In the genomic region with DNA sequence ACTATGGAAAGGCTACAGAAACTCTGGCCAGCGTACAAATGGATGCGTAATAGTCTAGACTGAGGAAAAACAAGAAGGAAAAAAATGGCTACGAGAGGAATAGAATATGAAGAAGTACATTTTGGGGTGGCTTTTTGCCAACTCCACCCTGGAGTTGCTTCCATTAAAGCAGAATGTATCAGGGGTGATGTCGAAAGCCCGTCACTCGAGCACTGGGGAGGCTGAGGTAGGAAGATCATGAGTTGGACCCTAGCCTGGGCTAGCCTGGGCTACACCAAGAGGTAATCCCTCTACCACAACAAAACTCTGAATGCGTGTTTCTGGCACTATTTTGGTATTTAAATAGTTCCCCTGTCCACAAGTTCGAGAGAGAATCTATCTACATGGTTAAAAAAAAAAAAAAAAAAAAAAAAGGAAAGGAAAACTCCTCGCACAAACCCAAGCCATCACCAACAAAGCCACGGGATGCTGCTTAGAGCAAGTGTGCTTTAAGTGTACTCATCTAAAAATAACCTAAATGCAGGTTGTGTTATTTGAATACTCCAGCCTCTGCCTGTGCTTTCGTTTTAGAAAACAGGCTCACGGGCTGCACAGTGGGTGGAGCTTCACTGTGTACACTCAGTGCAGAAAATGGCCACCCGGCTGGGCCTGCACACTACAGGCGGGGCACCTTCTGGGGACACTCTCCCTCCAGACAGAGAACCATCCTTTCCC, we compare ENCODE assay signal across 9 mouse cellular contexts. TPM values are rescaled to one million over a fixed set of nuclear protein-coding genes. Genes with fewer than 3 reads are reported as not detected.
DNase-seq lines count a peak whose midpoint lies in the region; ATAC-seq and TF ChIP-seq lines count a peak whose summit lies in the region.
"Had no signal": no experiment of that assay in that cellular context is flagged by ENCODE, and none has a peak within 500 bp of the region (broad histone marks: within the 10 kb centered on the region; RNA-seq: fewer than 3 reads in every experiment).

No protein-coding gene starts in this region.

- no peak for TF ChIP-seq EP300 in heart, postnatal 0 days (IDR thresholded peaks at IDR 0.05; ENCODE audit: low read depth)

- H3K27me3 ChIP-seq in heart, postnatal 0 days (ENCODE audit: control insufficient read depth, insufficient read depth, low read length) = no peaks in the 10 kb centered on the region
- no peaks in the 10 kb centered on the region for H3K27me3 ChIP-seq in lung, embryonic 15.5 days
- H3K27me3 ChIP-seq in stomach, embryonic 15.5 days (replicated peaks) = no peaks in the 10 kb centered on the region
- H3K27me3 ChIP-seq in midbrain, embryonic 16.5 days (ENCODE audit: control insufficient read depth, insufficient read depth, low read depth, low read length) = no peaks in the 10 kb centered on the region
- H3K27me3 ChIP-seq: embryonic facial prominence, embryonic 15.5 days had no signal

- 58% methylated on average over 14 of the region's 14 CpGs for WGBS in heart, postnatal 0 days
- WGBS in lung, embryonic 15.5 days = 70% methylated on average over 14 of the region's 14 CpGs
- WGBS in stomach, embryonic 15.5 days = 70% methylated on average over 14 of the region's 14 CpGs
- 80% methylated on average over 14 of the region's 14 CpGs for WGBS in midbrain, embryonic 16.5 days

- H3K4me3 ChIP-seq in brown adipose tissue, adult 24 weeks (ENCODE audit: insufficient read depth, low read depth, low read length) = peak overlapping the region; percentile 52
- 0 out of 2 replicates have a peak overlapping the region, but pooled peaks have one; percentile 10 for H3K4me3 ChIP-seq in heart, postnatal 0 days (ENCODE audit: low read depth, low read length)
- no peak overlapping the region for H3K4me3 ChIP-seq in lung, embryonic 15.5 days
- no peak overlapping the region for H3K4me3 ChIP-seq in stomach, embryonic 15.5 days (replicated peaks)
- no peak overlapping the region for H3K4me3 ChIP-seq in midbrain, embryonic 16.5 days (ENCODE audit: low read depth, low read length)
- H3K4me3 ChIP-seq: embryonic facial prominence, embryonic 15.5 days had no signal

- peak; percentile 65 for DNase-seq in urinary bladder, postnatal 14 days (ENCODE audit: low spot score)
- no peak for DNase-seq in urinary bladder, postnatal 10 days (ENCODE audit: low spot score)
- DNase-seq in heart, postnatal 0 days (ENCODE audit: low spot score) = peak; percentile 81
- DNase-seq in left cerebral cortex, postnatal 25 days (ENCODE audit: low spot score in 2 of 2) = no peak

- no peaks in the 10 kb centered on the region for H3K9me3 ChIP-seq in heart, postnatal 0 days (replicated peaks; ENCODE audit: control insufficient read depth, low read length)
- no peaks in the 10 kb centered on the region for H3K9me3 ChIP-seq in lung, embryonic 15.5 days
- no peaks in the 10 kb centered on the region for H3K9me3 ChIP-seq in stomach, embryonic 15.5 days
- no peaks in the 10 kb centered on the region for H3K9me3 ChIP-seq in midbrain, embryonic 16.5 days (replicated peaks; ENCODE audit: control insufficient read depth, low read length, poor library complexity, severe bottlenecking)
- H3K9me3 ChIP-seq: embryonic facial prominence, embryonic 15.5 days had no signal

- H3K36me3 ChIP-seq in heart, postnatal 0 days (replicated peaks; ENCODE audit: control insufficient read depth, insufficient read depth, low read length) = peaks cover 10% of the 10 kb centered on the region; the same call in 1 of the 2 replicates
- H3K36me3 ChIP-seq in lung, embryonic 15.5 days = no peaks in the 10 kb centered on the region
- H3K36me3 ChIP-seq in stomach, embryonic 15.5 days = no peaks in the 10 kb centered on the region
- H3K36me3 ChIP-seq in midbrain, embryonic 16.5 days (ENCODE audit: control insufficient read depth, insufficient read depth, low read length) = no peaks in the 10 kb centered on the region
- H3K36me3 ChIP-seq: embryonic facial prominence, embryonic 15.5 days had no signal

- H3K4me2 ChIP-seq in heart, postnatal 0 days (ENCODE audit: low read depth, low read length) = peak overlapping the region; percentile 37
- H3K4me2 ChIP-seq in lung, embryonic 15.5 days = peak overlapping the region; percentile 19
- no peak overlapping the region; the same call in 1 of the 2 replicates for H3K4me2 ChIP-seq in stomach, embryonic 15.5 days
- no peak overlapping the region for H3K4me2 ChIP-seq in midbrain, embryonic 16.5 days (ENCODE audit: low read length)
- H3K4me2 ChIP-seq: embryonic facial prominence, embryonic 15.5 days had no signal

- H3K9ac ChIP-seq in heart, postnatal 0 days (replicated peaks; ENCODE audit: low read depth, low read length) = no peak overlapping the region
- no peak overlapping the region for H3K9ac ChIP-seq in lung, embryonic 15.5 days
- no peak overlapping the region for H3K9ac ChIP-seq in stomach, embryonic 15.5 days
- H3K9ac ChIP-seq in midbrain, embryonic 16.5 days (ENCODE audit: low read depth, low read length) = no peak overlapping the region
- H3K9ac ChIP-seq: embryonic facial prominence, embryonic 15.5 days had no signal

- intact Hi-C loops in left cerebral cortex, postnatal 25 days (cut with DNase I) = no loop called here

- H3K4me1 ChIP-seq in brown adipose tissue, adult 24 weeks (ENCODE audit: control insufficient read depth, insufficient read depth, insufficient read length, low read length) = peaks cover 19% of the 10 kb centered on the region
- H3K4me1 ChIP-seq in heart, postnatal 0 days (ENCODE audit: control insufficient read depth, insufficient read depth) = peaks cover 32% of the 10 kb centered on the region
- H3K4me1 ChIP-seq in lung, embryonic 15.5 days = peaks cover 26% of the 10 kb centered on the region
- no peaks in the 10 kb centered on the region for H3K4me1 ChIP-seq in stomach, embryonic 15.5 days
- peaks cover 9% of the 10 kb centered on the region; the same call in 1 of the 2 replicates for H3K4me1 ChIP-seq in midbrain, embryonic 16.5 days (ENCODE audit: control insufficient read depth, insufficient read depth, low read length)

- peak overlapping the region; percentile 63 for H3K27ac ChIP-seq in brown adipose tissue, adult 24 weeks (replicated peaks; ENCODE audit: low read depth, low read length)
- H3K27ac ChIP-seq in heart, postnatal 0 days (ENCODE audit: low read depth) = peak overlapping the region; percentile 91
- H3K27ac ChIP-seq in lung, embryonic 15.5 days = no peak overlapping the region
- H3K27ac ChIP-seq in stomach, embryonic 15.5 days = no peak overlapping the region
- no peak overlapping the region for H3K27ac ChIP-seq in midbrain, embryonic 16.5 days (ENCODE audit: low read length)
- H3K27ac ChIP-seq: embryonic facial prominence, embryonic 15.5 days had no signal

- TF ChIP-seq CTCF in heart, postnatal 0 days (IDR thresholded peaks at IDR 0.05; ENCODE audit: low read depth) = no peak

- ATAC-seq in heart, postnatal 0 days (ENCODE audit: insufficient read depth, low read depth) = peak; percentile 74
- ATAC-seq in lung, embryonic 15.5 days (ENCODE audit: borderline replicate concordance, extremely low read depth, low FRiP score, low TSS enrichment) = no peak
- ATAC-seq in stomach, embryonic 15.5 days (ENCODE audit: insufficient read depth, low FRiP score, low read depth) = peak; percentile 74
- no peak for ATAC-seq in midbrain, embryonic 16.5 days

RNA-seq across cellular contexts. Expression of a gene that starts 39.7 kb away (rescaled TPM):
- polyA plus RNA-seq in brown adipose tissue, adult 24 weeks (2012; ENCODE audit: insufficient read depth, insufficient read length, missing spikeins) = 16.8 and 18.7 TPM in 2 replicates
- total RNA-seq in heart, postnatal 0 days (2014; rRNA removed; ENCODE audit: low replicate concordance) = 31.8 and 44.5 TPM in 2 replicates
- 27.5 and 28.7 TPM in 2 replicates for polyA plus RNA-seq in heart, postnatal 0 days (2015; fragmentation: Nextera tagmentation; extraction: Ambion mirVana)
- 26.3 and 26.4 TPM in 2 replicates for polyA plus RNA-seq in lung, embryonic 15.5 days (2015; fragmentation: Nextera tagmentation; extraction: Ambion mirVana)
- 24.1 and 24.9 TPM in 2 replicates for polyA plus RNA-seq in stomach, embryonic 15.5 days (2015; fragmentation: Nextera tagmentation; extraction: Ambion mirVana)
- 10 to 100 TPM; 57.6 to 58.8 TPM for total RNA-seq in left cerebral cortex, postnatal 25 days (2021)
- polyA plus RNA-seq in midbrain, embryonic 16.5 days (2015; fragmentation: Nextera tagmentation; extraction: Ambion mirVana) = 57.1 and 58.1 TPM in 2 replicates

Comparison
In these comparisons a context has a peak if more than half of its experiments do, and no peak if none do; other contexts are left out.
1. DNase-seq: peak in urinary bladder, postnatal 14 days (single experiment) and heart, postnatal 0 days (single experiment); none in urinary bladder, postnatal 10 days (single experiment) and left cerebral cortex, postnatal 25 days (0 of 2).
2. H3K27ac ChIP-seq: peak in brown adipose tissue, adult 24 weeks (single experiment) and heart, postnatal 0 days (single experiment); none in lung, embryonic 15.5 days (single experiment), stomach, embryonic 15.5 days (single experiment) and midbrain, embryonic 16.5 days (single experiment).
3. H3K4me3 ChIP-seq: peak in brown adipose tissue, adult 24 weeks (single experiment) and heart, postnatal 0 days (single experiment); none in lung, embryonic 15.5 days (single experiment), stomach, embryonic 15.5 days (single experiment) and midbrain, embryonic 16.5 days (single experiment).
4. ATAC-seq: peak in heart, postnatal 0 days (single experiment) and stomach, embryonic 15.5 days (single experiment); none in lung, embryonic 15.5 days (single experiment) and midbrain, embryonic 16.5 days (single experiment).
5. H3K4me2 ChIP-seq: peak in heart, postnatal 0 days (single experiment) and lung, embryonic 15.5 days (single experiment); none in stomach, embryonic 15.5 days (single experiment) and midbrain, embryonic 16.5 days (single experiment).